Mouse (Mus musculus): ENCODE measurements at regions not wholly inside any gene's neighbourhood (a gene's known extent, or its start where the extent isn't known, plus 50 kb on each side); places are given as distances from the start of the nearest gene placed in this dataset.

GRCm38 (mm10) chr9:94467846-94468245 is 70.0 kb downstream of the 1190002N15Rik start:
- no peak for ATAC-seq (ENCODE audit: extremely low read depth, insufficient number of reproducible peaks, low FRiP score, poor library complexity, severe bottlenecking)

GRCm38 (mm10) chr9:94456085-94456531 is 81.8 kb downstream of the 1190002N15Rik start:
- ATAC-seq (ENCODE audit: extremely low read depth, insufficient number of reproducible peaks, low FRiP score, poor library complexity, severe bottlenecking), result no peak

DNA sequence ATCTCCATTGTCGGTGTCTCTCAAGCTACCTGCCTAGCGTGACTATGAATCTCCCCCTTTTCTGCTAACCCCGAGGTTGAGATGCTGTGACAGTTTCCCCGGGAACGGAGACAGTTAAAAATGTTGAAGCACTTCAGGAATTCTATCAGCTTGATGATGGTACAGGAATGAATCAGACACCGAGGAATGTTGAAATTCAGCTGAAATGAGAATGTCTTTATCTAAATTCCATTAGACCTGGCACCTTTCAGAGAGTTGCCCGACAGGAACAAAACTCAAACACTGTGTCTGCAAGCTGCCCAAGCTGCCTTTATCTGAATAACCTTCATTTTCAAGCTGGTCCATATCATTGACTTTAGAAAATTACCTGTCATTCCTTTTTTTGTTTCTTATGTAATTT is 82.4 kb downstream of the 1190002N15Rik start:
- no peak for ATAC-seq (ENCODE audit: extremely low read depth, insufficient number of reproducible peaks, low FRiP score, poor library complexity, severe bottlenecking)

DNA sequence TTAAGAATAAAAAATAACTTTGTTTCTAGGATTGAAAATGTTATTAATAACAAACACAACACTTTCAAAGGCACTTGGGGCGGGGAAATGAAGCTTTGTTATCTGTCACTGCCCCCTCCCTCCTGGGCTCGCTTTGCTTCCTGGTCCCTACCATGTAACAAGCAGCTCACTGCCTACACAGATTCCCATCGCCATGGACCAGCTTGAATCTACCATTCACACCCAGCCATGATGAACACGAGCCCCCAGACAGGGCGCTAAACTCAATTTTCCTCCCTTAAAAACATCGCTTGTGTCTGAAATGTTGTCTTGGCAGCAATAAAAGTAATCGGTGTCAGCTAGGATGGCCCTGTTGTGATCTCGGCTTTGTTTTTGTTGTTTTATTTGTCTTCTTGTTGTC is 88.0 kb downstream of the 1190002N15Rik start:
- no peak for ATAC-seq (ENCODE audit: extremely low read depth, insufficient number of reproducible peaks, low FRiP score, poor library complexity, severe bottlenecking)

GRCm38 (mm10) chr9:94446182-94446763 is 91.6 kb downstream of the 1190002N15Rik start:
- ATAC-seq (ENCODE audit: extremely low read depth, insufficient number of reproducible peaks, low FRiP score, poor library complexity, severe bottlenecking), result peak; percentile 44; the same call in 1 of the 2 replicates

GRCm38 (mm10) chr9:94444140-94444789 is 93.6 kb downstream of the 1190002N15Rik start:
- no peak for ATAC-seq (ENCODE audit: extremely low read depth, insufficient number of reproducible peaks, low FRiP score, poor library complexity, severe bottlenecking)

- no peak for ATAC-seq (ENCODE audit: extremely low read depth, insufficient number of reproducible peaks, low FRiP score, poor library complexity, severe bottlenecking)
These were observed 96.5 kb downstream of the 1190002N15Rik start for GRCm38 (mm10) chr9:94441393-94441792.

DNA sequence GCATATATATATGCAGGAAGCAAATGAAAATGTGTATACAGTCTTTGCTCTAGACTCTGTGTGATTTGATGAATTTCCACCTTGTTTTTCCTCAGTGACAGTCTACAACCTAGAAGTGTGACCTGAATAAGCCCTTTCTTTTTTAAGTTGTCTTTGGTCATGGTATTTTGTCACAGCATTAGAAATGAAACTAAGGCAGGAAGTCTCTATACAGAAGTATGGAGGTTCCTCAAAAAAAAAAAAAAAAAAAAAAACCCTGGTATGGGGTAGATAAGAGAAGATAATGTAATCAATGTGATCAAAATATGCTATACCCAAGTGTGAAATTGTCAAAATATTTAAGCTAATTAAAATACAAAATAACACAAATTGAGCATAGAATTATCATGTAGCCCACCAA is 104.4 kb downstream of the 1190002N15Rik start:
- peak; percentile 52; the same call in 1 of the 2 replicates for ATAC-seq (ENCODE audit: extremely low read depth, insufficient number of reproducible peaks, low FRiP score, poor library complexity, severe bottlenecking)

- ATAC-seq (ENCODE audit: extremely low read depth, insufficient number of reproducible peaks, low FRiP score, poor library complexity, severe bottlenecking), result peak; percentile 76; the same call in 1 of the 2 replicates
These were observed 105.6 kb downstream of the 1190002N15Rik start for GRCm38 (mm10) chr9:94432144-94432747.

DNA sequence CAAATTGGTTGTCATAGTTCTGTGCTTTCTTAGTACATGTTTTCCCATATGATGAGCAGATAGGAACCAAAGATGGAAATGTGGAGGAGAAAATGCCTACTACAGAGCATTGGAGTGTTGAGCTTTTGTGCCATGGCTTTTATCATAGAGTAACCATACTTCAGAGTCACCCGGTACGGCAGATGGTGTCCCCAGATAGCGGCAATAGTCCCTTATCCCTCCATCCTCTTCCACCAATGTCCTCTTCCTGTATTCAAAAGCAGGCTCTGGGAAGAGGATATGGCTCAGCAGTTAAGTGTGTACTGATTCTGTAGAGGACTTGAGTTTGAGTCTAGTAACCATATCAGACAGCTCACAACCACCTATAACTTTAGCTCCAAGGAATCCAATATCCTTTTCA is 106.3 kb downstream of the 1190002N15Rik start:
- ATAC-seq (ENCODE audit: extremely low read depth, insufficient number of reproducible peaks, low FRiP score, poor library complexity, severe bottlenecking), result no peak

GRCm38 (mm10) chr9:94430996-94431395 is 106.9 kb downstream of the 1190002N15Rik start:
- ATAC-seq (ENCODE audit: extremely low read depth, insufficient number of reproducible peaks, low FRiP score, poor library complexity, severe bottlenecking), result no peak

DNA sequence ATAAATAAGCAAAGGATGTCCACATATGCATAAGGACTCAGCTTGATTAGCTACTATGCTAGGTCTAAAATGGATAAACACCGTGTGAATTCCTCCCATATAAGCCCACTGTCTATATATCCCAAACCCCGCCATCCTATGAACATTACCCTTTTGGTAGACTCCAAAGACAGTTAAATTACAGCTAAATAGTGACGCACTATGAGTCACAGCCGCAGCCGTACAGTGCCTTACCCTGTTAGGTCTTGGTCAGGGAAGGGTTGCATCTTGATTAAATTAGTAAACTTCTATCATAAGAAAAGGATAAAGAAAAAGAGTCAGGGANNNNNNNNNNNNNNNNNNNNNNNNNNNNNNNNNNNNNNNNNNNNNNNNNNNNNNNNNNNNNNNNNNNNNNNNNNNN is 111.1 kb downstream of the 1190002N15Rik start:
- ATAC-seq (ENCODE audit: extremely low read depth, insufficient number of reproducible peaks, low FRiP score, poor library complexity, severe bottlenecking), result no peak

DNA sequence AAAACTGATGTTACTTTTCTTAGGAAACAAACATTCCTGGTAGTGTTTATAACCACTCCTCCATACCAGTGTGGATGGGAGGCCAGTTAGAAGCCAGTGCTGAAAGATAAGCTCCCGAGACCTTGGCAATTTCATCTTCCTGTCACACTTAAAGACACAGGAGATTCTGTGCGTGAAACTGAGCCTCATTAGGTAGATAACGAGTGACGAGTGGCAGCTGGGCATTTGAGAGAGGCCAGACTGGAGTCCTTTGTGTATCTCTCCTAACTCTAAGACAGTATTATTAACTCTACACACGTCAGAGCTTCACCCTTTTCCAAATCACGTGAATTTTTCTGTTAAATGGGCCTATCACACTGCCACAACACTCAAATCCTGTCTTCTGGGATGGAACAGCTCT is 112.1 kb downstream of the 1190002N15Rik start:
- no peak for ATAC-seq (ENCODE audit: extremely low read depth, insufficient number of reproducible peaks, low FRiP score, poor library complexity, severe bottlenecking)

- ATAC-seq (ENCODE audit: extremely low read depth, insufficient number of reproducible peaks, low FRiP score, poor library complexity, severe bottlenecking), result no peak
These were observed 113.3 kb downstream of the 1190002N15Rik start for GRCm38 (mm10) chr9:94424438-94425135.

GRCm38 (mm10) chr9:94410546-94410945 is 127.3 kb downstream of the 1190002N15Rik start:
- ATAC-seq (ENCODE audit: extremely low read depth, insufficient number of reproducible peaks, low FRiP score, poor library complexity, severe bottlenecking), result no peak

DNA sequence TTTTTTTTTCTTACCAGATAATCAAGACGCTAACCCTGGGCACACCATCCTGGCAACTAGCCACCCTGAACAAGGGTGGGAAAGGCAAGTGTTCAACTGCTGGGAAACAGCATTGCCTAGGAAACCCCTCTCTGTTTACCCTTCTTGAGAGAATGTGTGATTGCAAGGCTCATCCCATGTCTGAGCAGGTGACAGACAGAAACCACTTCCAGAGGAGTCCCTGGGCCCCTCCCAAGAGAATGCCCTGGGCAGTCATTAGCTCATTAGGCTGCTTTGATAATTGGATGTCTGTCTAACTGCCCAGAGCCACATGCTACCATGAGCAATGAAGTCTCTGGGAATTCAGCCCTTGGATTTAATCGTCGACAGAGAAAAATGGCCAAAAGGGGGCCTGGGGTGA is 127.8 kb downstream of the 1190002N15Rik start:
- ATAC-seq (ENCODE audit: extremely low read depth, insufficient number of reproducible peaks, low FRiP score, poor library complexity, severe bottlenecking), result no peak

GRCm38 (mm10) chr9:94408635-94409323 is 129.1 kb downstream of the 1190002N15Rik start:
- no peak for ATAC-seq (ENCODE audit: extremely low read depth, insufficient number of reproducible peaks, low FRiP score, poor library complexity, severe bottlenecking)

GRCm38 (mm10) chr9:94407671-94408070 is 130.2 kb downstream of the 1190002N15Rik start:
- no peak for ATAC-seq (ENCODE audit: extremely low read depth, insufficient number of reproducible peaks, low FRiP score, poor library complexity, severe bottlenecking)

- no peak for ATAC-seq (ENCODE audit: extremely low read depth, insufficient number of reproducible peaks, low FRiP score, poor library complexity, severe bottlenecking)
These were observed 133.3 kb downstream of the 1190002N15Rik start for GRCm38 (mm10) chr9:94404551-94404950.

All from neutrophil, adult 5-6 weeks (primary cell).